Mouse (Mus musculus): ENCODE measurements at regions not wholly inside any gene's neighbourhood (a gene's known extent, or its start where the extent isn't known, plus 50 kb on each side); places are given as distances from the start of the nearest gene placed in this dataset.

DNA sequence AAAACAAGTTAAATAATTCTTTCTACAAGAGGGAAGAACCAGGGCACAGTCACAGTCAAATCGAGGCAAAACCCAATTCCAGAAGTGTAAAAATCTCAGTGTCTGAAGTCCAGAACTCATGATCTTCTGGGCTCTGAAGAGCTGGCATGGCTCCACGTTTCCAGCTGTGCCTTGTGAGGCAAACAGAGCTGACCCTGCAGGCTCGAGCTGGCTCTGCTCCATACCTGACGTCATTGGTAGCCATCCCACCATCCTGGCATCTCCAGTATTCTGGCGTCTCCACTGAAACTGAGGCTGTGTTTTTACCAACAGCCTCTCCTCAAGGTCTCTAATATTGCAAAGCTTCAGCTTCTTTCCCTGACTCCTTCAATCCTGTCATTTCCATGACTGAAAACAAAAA lies 373.4 kb downstream of the Pmp22 start:
- TF ChIP-seq CTCF (IDR thresholded peaks at IDR 0.05; ENCODE audit: borderline replicate concordance, extremely low read depth, insufficient read depth, insufficient read length): no peak
- no peak for TF ChIP-seq POLR2A (IDR thresholded peaks at IDR 0.05; ENCODE audit: borderline replicate concordance, extremely low read depth, insufficient read depth, insufficient read length, poor library complexity, severe bottlenecking)
- DNase-seq (ENCODE audit: low read depth): peak; percentile 60

- DNase-seq (ENCODE audit: low read depth): no peak
- no peak for TF ChIP-seq CTCF (IDR thresholded peaks at IDR 0.05; ENCODE audit: borderline replicate concordance, extremely low read depth, insufficient read depth, insufficient read length)
- no peak for TF ChIP-seq POLR2A (IDR thresholded peaks at IDR 0.05; ENCODE audit: borderline replicate concordance, extremely low read depth, insufficient read depth, insufficient read length, poor library complexity, severe bottlenecking)
Observed at GRCm38 (mm10) chr11:63507387-63507786, 378.6 kb downstream of the Pmp22 start.

DNA sequence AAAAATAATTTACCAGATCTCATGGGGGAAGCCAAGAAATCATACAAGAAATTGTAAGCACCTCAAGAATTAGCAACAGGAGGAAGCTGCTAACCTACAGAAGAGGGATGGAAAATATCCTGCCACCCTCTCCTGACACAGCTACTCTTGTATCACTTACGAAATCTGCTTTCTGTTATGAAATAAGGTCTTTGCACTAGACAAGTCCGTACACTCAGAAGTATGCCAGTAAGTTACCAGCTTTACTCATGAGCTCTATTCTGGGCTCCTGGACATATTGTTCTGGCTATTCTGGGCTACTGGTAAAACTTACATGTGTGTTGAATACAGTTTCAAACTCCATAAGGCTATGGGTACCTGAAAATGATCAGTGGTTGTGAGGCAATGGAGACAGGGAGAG lies 379.9 kb downstream of the Pmp22 start:
- no peak for TF ChIP-seq CTCF (IDR thresholded peaks at IDR 0.05; ENCODE audit: borderline replicate concordance, extremely low read depth, insufficient read depth, insufficient read length)
- DNase-seq (ENCODE audit: low read depth): no peak

- TF ChIP-seq POLR2A (IDR thresholded peaks at IDR 0.05; ENCODE audit: borderline replicate concordance, extremely low read depth, insufficient read depth, insufficient read length, poor library complexity, severe bottlenecking) (no peak), CTCF (IDR thresholded peaks at IDR 0.05; ENCODE audit: borderline replicate concordance, extremely low read depth, insufficient read depth, insufficient read length) (no peak)
- DNase-seq (ENCODE audit: low read depth): no peak
Observed at GRCm38 (mm10) chr11:63510611-63511010, 381.8 kb downstream of the Pmp22 start.

GRCm38 (mm10) chr11:63514615-63515014 lies 385.8 kb downstream of the Pmp22 start:
- TF ChIP-seq CTCF (IDR thresholded peaks at IDR 0.05; ENCODE audit: borderline replicate concordance, extremely low read depth, insufficient read depth, insufficient read length) (no peak), POLR2A (IDR thresholded peaks at IDR 0.05; ENCODE audit: borderline replicate concordance, extremely low read depth, insufficient read depth, insufficient read length, poor library complexity, severe bottlenecking) (no peak)

DNA sequence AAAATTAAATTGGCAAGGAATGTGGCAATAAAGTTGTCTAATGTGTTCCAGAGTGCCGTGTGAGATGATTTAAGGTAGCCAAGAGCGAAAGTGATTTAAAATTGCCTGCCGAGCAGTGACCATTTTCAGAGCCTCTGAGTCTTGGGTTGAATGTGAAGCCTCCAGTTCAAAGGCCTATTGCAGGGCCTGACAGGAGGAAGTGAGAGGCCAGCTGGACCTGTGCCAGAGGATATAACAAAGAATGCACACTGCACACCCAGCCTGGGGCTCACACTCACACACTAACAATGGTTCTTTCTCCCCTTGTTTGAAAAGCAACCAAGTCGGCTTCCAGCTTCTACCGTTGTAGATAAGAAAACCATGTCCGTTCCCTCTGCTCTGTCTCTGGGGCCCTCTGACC lies 390.1 kb downstream of the Pmp22 start:
- no peak for TF ChIP-seq POLR2A (IDR thresholded peaks at IDR 0.05; ENCODE audit: borderline replicate concordance, extremely low read depth, insufficient read depth, insufficient read length, poor library complexity, severe bottlenecking)
- no peak for TF ChIP-seq CTCF (IDR thresholded peaks at IDR 0.05; ENCODE audit: borderline replicate concordance, extremely low read depth, insufficient read depth, insufficient read length)
- peak; percentile 90 for DNase-seq (ENCODE audit: low read depth)

More at GRCm38 (mm10) chr11:63514615-63515014, 385.8 kb downstream of the Pmp22 start:
- DNase-seq (ENCODE audit: low read depth): no peak

- peak; percentile 57 for DNase-seq (ENCODE audit: low read depth)
- TF ChIP-seq CTCF (IDR thresholded peaks at IDR 0.05; ENCODE audit: borderline replicate concordance, extremely low read depth, insufficient read depth, insufficient read length): no peak
- TF ChIP-seq POLR2A (IDR thresholded peaks at IDR 0.05; ENCODE audit: borderline replicate concordance, extremely low read depth, insufficient read depth, insufficient read length, poor library complexity, severe bottlenecking): no peak
Observed at GRCm38 (mm10) chr11:63524254-63524653, 395.5 kb downstream of the Pmp22 start.

DNA sequence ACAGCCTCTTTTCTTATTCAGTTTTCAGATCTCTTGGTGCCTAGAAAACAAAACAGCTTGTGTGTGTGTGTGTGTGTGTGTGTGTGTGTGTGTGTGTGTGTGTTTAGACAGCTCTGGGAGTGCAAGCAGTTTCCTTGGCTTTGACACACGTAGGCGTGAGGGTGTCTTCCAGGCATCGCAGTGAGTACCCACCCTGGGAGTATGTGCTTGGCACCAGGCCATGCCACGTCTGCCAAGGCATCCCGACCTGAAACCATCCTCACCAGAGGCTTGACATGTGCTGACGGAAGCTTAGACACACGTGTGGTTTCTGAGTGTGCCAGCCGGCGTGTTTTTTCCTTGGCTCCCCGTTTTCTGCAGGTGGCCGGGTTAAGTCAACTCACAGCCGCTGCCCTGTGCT lies 396.6 kb downstream of the Pmp22 start:
- TF ChIP-seq POLR2A (IDR thresholded peaks at IDR 0.05; ENCODE audit: borderline replicate concordance, extremely low read depth, insufficient read depth, insufficient read length, poor library complexity, severe bottlenecking): no peak
- TF ChIP-seq CTCF (IDR thresholded peaks at IDR 0.05; ENCODE audit: borderline replicate concordance, extremely low read depth, insufficient read depth, insufficient read length): no peak
- peak; percentile 85 for DNase-seq (ENCODE audit: low read depth)

GRCm38 (mm10) chr11:63525956-63526355 lies 396.1 kb downstream of the Hs3st3b1 start:
- TF ChIP-seq CTCF (IDR thresholded peaks at IDR 0.05; ENCODE audit: borderline replicate concordance, extremely low read depth, insufficient read depth, insufficient read length) (no peak), POLR2A (IDR thresholded peaks at IDR 0.05; ENCODE audit: borderline replicate concordance, extremely low read depth, insufficient read depth, insufficient read length, poor library complexity, severe bottlenecking) (no peak)
- DNase-seq (ENCODE audit: low read depth): no peak

DNA sequence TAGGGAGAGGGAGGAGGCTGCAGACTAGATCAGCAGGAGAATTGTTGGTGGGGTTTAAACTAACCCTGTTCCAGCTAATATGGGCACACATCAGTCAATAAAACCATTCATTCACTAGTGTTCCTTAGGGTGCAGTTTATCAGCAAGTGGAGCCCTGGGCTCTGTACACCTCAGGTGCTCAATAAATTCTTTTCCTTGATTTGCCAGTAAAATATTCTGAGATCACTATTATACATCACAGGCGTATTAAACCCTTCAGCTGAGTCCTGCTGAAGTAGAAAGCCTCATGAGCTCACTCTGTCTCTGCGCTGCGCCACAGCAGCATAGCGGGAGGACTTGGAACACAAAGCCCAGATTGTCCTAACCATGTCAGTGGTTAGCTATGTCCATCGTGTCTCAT lies 389.3 kb downstream of the Hs3st3b1 start:
- TF ChIP-seq POLR2A (IDR thresholded peaks at IDR 0.05; ENCODE audit: borderline replicate concordance, extremely low read depth, insufficient read depth, insufficient read length, poor library complexity, severe bottlenecking): no peak
- no peak for TF ChIP-seq CTCF (IDR thresholded peaks at IDR 0.05; ENCODE audit: borderline replicate concordance, extremely low read depth, insufficient read depth, insufficient read length)
- DNase-seq (ENCODE audit: low read depth): no peak

- no peak for TF ChIP-seq POLR2A (IDR thresholded peaks at IDR 0.05; ENCODE audit: borderline replicate concordance, extremely low read depth, insufficient read depth, insufficient read length, poor library complexity, severe bottlenecking)
- no peak for TF ChIP-seq CTCF (IDR thresholded peaks at IDR 0.05; ENCODE audit: borderline replicate concordance, extremely low read depth, insufficient read depth, insufficient read length)
- peak; percentile 51 for DNase-seq (ENCODE audit: low read depth)
Observed at GRCm38 (mm10) chr11:63533555-63534200, 388.4 kb downstream of the Hs3st3b1 start.

- TF ChIP-seq CTCF (IDR thresholded peaks at IDR 0.05; ENCODE audit: borderline replicate concordance, extremely low read depth, insufficient read depth, insufficient read length): no peak
- TF ChIP-seq POLR2A (IDR thresholded peaks at IDR 0.05; ENCODE audit: borderline replicate concordance, extremely low read depth, insufficient read depth, insufficient read length, poor library complexity, severe bottlenecking): no peak
- no peak for DNase-seq (ENCODE audit: low read depth)
Observed at GRCm38 (mm10) chr11:63537693-63538092, 384.4 kb downstream of the Hs3st3b1 start.

All from brain, embryonic 14.5 days (tissue).